Mouse (Mus musculus) megakaryocyte, embryonic 14.5 days (primary cell): Measurements from ENCODE around the gene Lrig2. TPM values are rescaled to one million over a fixed set of nuclear protein-coding genes. Genes with fewer than 3 reads are reported as not detected.

ENCODE experiments used
- H3K27me3 ChIP-seq: replicated peaks from 2 replicates; pipeline ENCODE3; 2012; ENCODE audit warnings: inconsistent platforms
- H3K36me3 ChIP-seq: replicated peaks from 2 replicates; pipeline ENCODE3; 2012; ENCODE audit warnings: low read length, inconsistent platforms, mixed read lengths
- H3K4me1 ChIP-seq: 2 replicates; pipeline ENCODE4 v1.6.1; 2012; ENCODE audit warnings: inconsistent platforms
- H3K4me3 ChIP-seq: replicated peaks from 2 replicates; pipeline ENCODE3; 2012; ENCODE audit warnings: moderate library complexity, mild to moderate bottlenecking, inconsistent platforms
- H3K9me3 ChIP-seq: 2 replicates; pipeline ENCODE4 v1.6.1; 2012; ENCODE audit warnings: inconsistent platforms
- FLI1 ChIP-seq: IDR thresholded peaks from 2 replicates; pipeline ENCODE4 v1.6.1; 2012; ENCODE audit warnings: low read length, inconsistent platforms, mixed read lengths
- GATA1 ChIP-seq: IDR thresholded peaks from 3 replicates; pipeline ENCODE4 v1.6.1; 2012; ENCODE audit warnings: mixed read lengths, low read length, inconsistent platforms, borderline replicate concordance
- polyA plus RNA-seq: library from polyadenylated mRNA; stranded (reverse); fragments of >175 nt; gene quantifications from 2 replicates; pipeline ENCODE4 v1.2.3, GENCODE M21; 2012; ENCODE audit warnings: low replicate concordance; ENCODE audit not compliant: insufficient read depth

Lrig2 gene
- polyA plus RNA-seq, 1 experiment = 0.22 TPM

DNA sequence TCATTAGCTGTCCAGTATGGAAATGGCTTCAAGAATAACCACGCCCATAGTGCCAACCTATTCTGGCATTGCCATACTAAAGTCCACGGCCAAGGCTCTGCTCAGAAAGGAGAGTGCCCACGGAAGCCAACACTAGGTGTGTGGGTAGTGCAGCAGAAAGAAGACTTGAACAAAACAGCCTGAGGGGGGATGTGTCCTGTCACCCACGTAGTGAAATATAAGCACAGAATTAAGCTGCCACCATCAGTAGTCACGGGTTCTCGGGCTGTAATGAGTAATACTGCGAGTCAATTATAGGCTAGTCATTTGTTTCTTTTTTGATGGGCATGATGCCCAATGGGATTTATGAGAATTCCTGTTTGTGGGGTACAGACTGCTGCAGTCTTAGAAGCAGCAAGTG is 104.2 kb downstream of the Lrig2 start:
- no peaks in the 10 kb centered on the region for H3K9me3 ChIP-seq
- no peaks in the 10 kb centered on the region for H3K4me1 ChIP-seq
- H3K36me3 ChIP-seq = no peaks in the 10 kb centered on the region
- H3K4me3 ChIP-seq = no peak overlapping the region
- H3K27me3 ChIP-seq = peaks cover 3% of the 10 kb centered on the region
- TF ChIP-seq FLI1 (no peak), GATA1 (no peak)

DNA sequence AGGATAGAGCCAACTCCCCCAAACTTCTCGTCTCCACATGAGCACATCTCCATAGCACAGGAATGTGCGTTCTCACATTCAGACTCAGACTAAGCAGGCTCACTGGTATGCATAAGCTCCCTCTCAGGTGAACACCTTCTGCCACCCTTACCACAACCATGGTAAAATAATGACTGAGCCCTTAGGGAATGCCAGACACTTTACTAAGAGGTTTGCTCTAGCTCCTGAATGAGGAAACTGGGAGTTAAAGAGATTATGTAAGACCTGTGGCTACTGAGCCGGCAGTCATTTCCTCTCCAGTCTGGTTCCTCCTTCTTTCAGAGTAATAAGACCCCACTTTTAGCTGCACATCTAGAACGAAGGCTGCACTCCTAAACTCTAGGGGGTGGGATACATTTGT is 108.1 kb downstream of the Lrig2 start:
- no peak overlapping the region for H3K4me3 ChIP-seq
- no peaks in the 10 kb centered on the region for H3K36me3 ChIP-seq
- no peaks in the 10 kb centered on the region for H3K4me1 ChIP-seq
- H3K9me3 ChIP-seq = no peaks in the 10 kb centered on the region
- TF ChIP-seq FLI1 (no peak), GATA1 (no peak)
- peaks cover 2% of the 10 kb centered on the region for H3K27me3 ChIP-seq

- Histone ChIP-seq H3K4me3 (no peak overlapping the region), H3K9me3 (no peaks in the 10 kb centered on the region), H3K27me3 (peaks cover 2% of the 10 kb centered on the region), H3K36me3 (no peaks in the 10 kb centered on the region), H3K4me1 (no peaks in the 10 kb centered on the region)
- TF ChIP-seq GATA1 (no peak), FLI1 (no peak)
Observed at GRCm38 (mm10) chr3:104401176-104401575, 110.5 kb downstream of the Lrig2 start.

DNA sequence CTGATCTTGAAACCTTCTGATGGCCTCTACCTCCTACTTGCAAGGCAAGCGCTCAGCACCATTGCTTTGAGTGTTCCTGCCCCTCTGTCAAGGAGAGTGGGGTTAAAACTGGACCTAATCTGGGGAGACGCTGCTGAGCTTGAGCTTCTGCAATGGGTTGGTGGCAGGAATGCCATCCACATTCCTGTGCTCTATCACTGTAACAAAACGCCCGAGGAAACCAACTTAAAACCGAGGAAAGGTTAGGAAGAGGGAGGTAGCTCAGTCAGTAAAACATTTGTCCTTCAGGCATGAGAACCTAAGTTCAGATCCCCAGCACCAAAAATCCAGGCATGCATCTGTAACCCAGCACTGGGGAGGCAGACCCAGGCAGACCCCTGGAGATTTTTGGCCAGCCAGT is 111.6 kb downstream of the Lrig2 start:
- H3K36me3 ChIP-seq = no peaks in the 10 kb centered on the region
- no peak for TF ChIP-seq FLI1
- no peak for TF ChIP-seq GATA1
- no peaks in the 10 kb centered on the region for H3K4me1 ChIP-seq
- no peaks in the 10 kb centered on the region for H3K9me3 ChIP-seq
- peaks cover 4% of the 10 kb centered on the region for H3K27me3 ChIP-seq
- H3K4me3 ChIP-seq = no peak overlapping the region

GRCm38 (mm10) chr3:104399296-104400045 is 112.2 kb downstream of the Lrig2 start:
- no peak for TF ChIP-seq FLI1
- no peak for TF ChIP-seq GATA1
- Histone ChIP-seq H3K9me3 (no peaks in the 10 kb centered on the region), H3K36me3 (no peaks in the 10 kb centered on the region)

DNA sequence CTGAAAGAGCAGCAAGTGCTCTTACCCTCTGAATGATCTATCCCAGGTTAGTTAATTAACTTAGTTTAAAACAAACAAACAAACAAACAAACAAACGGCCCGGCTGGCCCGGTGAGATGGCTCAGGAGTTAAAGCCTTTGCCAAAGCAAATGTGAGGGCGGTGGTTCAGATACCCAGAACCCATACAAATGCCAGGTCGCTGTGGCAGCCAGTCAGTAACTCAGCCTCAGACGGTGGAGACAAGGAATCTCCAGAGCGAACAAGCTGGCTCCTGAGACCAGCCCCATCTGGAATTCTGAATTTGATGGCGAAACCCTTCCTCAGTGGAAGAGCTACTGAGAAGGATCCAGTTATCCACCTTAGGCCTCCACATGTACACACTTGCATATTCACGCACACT is 114.4 kb downstream of the Lrig2 start:
- H3K4me3 ChIP-seq = no peak overlapping the region
- H3K4me1 ChIP-seq = no peaks in the 10 kb centered on the region
- H3K27me3 ChIP-seq = peaks cover 4% of the 10 kb centered on the region
- H3K9me3 ChIP-seq = peaks cover 6% of the 10 kb centered on the region
- no peaks in the 10 kb centered on the region for H3K36me3 ChIP-seq
- TF ChIP-seq GATA1 = no peak
- TF ChIP-seq FLI1 = no peak

More at GRCm38 (mm10) chr3:104399296-104400045, 112.2 kb downstream of the Lrig2 start:
- H3K4me3 ChIP-seq = no peak overlapping the region
- no peaks in the 10 kb centered on the region for H3K4me1 ChIP-seq
- peaks cover 4% of the 10 kb centered on the region for H3K27me3 ChIP-seq

DNA sequence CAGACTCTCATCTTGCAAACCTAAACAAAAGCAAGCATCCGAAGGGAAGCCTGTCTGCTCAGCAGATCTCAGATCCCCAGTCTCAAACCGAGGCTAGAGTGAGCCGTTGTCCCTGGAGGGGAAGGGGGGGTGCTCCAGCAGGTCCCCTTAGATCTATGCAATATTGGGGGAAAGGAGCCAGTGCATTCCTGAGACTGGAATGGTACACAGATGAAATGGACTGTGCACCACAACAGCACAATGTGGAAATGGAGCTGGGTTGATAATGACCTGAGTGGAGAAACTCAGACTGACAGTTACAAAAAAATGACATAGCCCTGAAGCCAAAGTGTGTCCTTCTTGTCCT is 115.0 kb downstream of the Lrig2 start:
- TF ChIP-seq FLI1 (no peak), GATA1 (no peak)
- Histone ChIP-seq H3K4me3 (no peak overlapping the region), H3K36me3 (no peaks in the 10 kb centered on the region), H3K9me3 (peaks cover 6% of the 10 kb centered on the region), H3K27me3 (peaks cover 4% of the 10 kb centered on the region), H3K4me1 (no peaks in the 10 kb centered on the region)

DNA sequence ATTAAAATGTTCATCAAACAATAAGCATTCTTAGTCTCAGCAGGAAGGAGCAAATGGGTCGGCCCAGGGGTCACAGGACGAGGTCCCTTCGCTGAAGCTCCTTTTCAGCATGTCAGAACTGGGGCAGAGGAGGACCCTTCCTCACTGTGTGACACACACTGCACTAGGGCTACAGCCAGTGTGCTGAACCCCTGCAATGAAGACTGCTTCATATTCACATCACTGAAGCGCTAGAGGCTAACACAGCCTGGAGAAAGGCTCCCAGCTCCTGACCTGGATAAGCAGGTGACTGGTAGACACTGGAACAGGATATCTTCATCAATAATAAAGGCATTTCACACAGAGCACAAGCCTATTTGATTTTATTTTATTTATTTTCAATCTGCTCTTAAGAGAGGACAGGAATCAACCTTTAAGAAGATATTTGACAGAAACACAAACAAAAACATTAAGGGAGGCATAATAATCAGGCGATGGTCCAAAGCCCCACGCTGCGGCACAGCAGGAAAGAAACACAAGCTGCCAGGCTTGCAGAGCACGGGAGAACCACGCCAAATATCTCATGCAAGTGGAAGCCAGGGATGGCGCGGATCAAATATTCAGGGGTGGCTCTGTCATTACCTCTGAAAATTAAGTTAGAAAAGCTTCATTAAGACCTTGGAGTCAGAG is 115.5 kb downstream of the Lrig2 start:
- TF ChIP-seq FLI1 = no peak
- TF ChIP-seq GATA1 = no peak
- no peaks in the 10 kb centered on the region for H3K4me1 ChIP-seq
- H3K27me3 ChIP-seq = peaks cover 4% of the 10 kb centered on the region
- H3K4me3 ChIP-seq = no peak overlapping the region
- no peaks in the 10 kb centered on the region for H3K36me3 ChIP-seq
- H3K9me3 ChIP-seq = peaks cover 6% of the 10 kb centered on the region

DNA sequence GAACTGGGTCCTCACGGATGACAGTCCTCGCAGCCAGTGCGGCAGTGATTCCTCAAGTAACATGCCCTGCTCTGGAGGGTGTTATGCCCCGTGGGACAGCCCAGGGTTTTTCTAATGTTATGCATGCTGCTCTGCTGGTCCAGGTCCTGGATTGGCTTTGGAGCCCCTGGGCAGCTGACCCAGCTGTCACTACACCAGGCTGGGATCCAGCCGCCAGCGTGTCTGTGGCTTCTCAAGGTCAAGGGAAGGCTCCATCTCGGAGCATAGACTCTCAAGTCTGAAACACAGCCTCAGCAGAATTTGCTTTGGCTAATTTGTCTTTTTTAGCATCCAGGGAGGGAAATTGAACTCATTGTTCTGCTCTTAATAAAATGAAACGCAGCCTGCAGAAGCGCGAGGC is 121.6 kb downstream of the Lrig2 start:
- H3K27me3 ChIP-seq = peaks cover 5% of the 10 kb centered on the region
- TF ChIP-seq FLI1 (no peak), GATA1 (no peak)
- H3K4me3 ChIP-seq = no peak overlapping the region
- H3K36me3 ChIP-seq = no peaks in the 10 kb centered on the region
- H3K4me1 ChIP-seq = no peaks in the 10 kb centered on the region
- peaks cover 6% of the 10 kb centered on the region for H3K9me3 ChIP-seq

DNA sequence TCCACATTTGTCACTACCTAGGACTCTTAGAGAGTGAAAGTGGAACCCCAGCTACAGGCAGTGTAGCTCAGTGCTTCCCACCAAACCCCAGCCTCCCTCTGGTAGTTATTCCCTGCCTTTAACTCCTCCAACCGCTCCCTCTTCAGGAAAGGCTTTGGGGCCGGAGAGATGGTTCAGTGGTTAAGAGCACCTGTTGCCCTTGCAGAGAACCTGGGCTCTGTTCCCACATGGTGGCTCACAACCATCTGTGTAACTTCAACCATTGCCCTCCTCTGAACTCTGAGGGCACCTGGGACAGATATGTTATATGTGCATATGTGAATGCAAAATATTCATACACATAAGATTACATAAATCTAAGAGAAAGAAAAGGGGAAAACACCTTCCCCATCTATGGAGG is 122.3 kb downstream of the Lrig2 start:
- H3K4me3 ChIP-seq = no peak overlapping the region
- H3K9me3 ChIP-seq = peaks cover 6% of the 10 kb centered on the region
- TF ChIP-seq FLI1 (no peak), GATA1 (no peak)
- H3K36me3 ChIP-seq = no peaks in the 10 kb centered on the region
- H3K27me3 ChIP-seq = peaks cover 5% of the 10 kb centered on the region
- H3K4me1 ChIP-seq = no peaks in the 10 kb centered on the region
